Mouse (Mus musculus) ES-E14 (cell line): ENCODE results near the gene Steap4.

Source experiments
- CHD2 ChIP-seq: IDR thresholded peaks from 2 replicates; pipeline ENCODE4 v1.6.1; 2014; ENCODE audit warnings: mild to moderate bottlenecking, low read depth, low read length, inconsistent platforms
- HCFC1 ChIP-seq: IDR thresholded peaks from 2 replicates; pipeline ENCODE4 v1.6.1; 2012; ENCODE audit warnings: low read length, inconsistent platforms, borderline replicate concordance; ENCODE audit not compliant: insufficient read depth
- MAFK ChIP-seq: IDR thresholded peaks from 2 replicates; pipeline ENCODE4 v1.6.1; 2014; ENCODE audit warnings: mild to moderate bottlenecking, low read depth, low read length, inconsistent platforms; ENCODE audit not compliant: insufficient read depth
- ZC3H11A ChIP-seq: IDR thresholded peaks from 2 replicates; pipeline ENCODE4 v1.6.1; 2012; ENCODE audit warnings: low read depth, mild to moderate bottlenecking, inconsistent platforms, low read length, borderline replicate concordance
- ZNF384 ChIP-seq: IDR thresholded peaks from 2 replicates; pipeline ENCODE4 v1.6.1; 2012; ENCODE audit warnings: low read depth, low read length, inconsistent platforms

DNA sequence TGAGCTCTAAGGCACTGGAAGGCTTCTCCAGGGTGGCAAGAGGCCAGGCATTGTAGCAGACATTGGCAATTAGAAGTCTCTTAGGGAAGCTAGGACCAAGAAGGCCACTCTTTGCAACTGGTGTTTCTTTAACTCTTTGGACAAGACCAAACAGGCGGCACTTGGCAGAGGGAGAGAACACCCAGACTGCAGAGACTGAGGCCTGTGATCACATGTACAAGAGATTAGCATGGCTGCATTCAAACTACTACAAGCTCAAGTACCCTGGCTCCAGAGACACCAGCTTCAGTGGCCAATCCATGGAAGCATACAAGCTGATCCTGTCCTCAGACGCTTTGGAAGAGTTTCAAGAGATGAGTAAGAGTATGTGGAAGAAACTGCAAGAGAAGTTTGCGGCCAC lies 36.6 kb upstream of the Steap4 start:
- TF ChIP-seq ZC3H11A, result no peak
- no peak for TF ChIP-seq MAFK
- no peak for TF ChIP-seq CHD2
- no peak for TF ChIP-seq ZNF384
- TF ChIP-seq HCFC1, result no peak
